Mouse (Mus musculus): ENCODE data around the gene Slc9a3r2.

Gene Slc9a3r2

DNA sequence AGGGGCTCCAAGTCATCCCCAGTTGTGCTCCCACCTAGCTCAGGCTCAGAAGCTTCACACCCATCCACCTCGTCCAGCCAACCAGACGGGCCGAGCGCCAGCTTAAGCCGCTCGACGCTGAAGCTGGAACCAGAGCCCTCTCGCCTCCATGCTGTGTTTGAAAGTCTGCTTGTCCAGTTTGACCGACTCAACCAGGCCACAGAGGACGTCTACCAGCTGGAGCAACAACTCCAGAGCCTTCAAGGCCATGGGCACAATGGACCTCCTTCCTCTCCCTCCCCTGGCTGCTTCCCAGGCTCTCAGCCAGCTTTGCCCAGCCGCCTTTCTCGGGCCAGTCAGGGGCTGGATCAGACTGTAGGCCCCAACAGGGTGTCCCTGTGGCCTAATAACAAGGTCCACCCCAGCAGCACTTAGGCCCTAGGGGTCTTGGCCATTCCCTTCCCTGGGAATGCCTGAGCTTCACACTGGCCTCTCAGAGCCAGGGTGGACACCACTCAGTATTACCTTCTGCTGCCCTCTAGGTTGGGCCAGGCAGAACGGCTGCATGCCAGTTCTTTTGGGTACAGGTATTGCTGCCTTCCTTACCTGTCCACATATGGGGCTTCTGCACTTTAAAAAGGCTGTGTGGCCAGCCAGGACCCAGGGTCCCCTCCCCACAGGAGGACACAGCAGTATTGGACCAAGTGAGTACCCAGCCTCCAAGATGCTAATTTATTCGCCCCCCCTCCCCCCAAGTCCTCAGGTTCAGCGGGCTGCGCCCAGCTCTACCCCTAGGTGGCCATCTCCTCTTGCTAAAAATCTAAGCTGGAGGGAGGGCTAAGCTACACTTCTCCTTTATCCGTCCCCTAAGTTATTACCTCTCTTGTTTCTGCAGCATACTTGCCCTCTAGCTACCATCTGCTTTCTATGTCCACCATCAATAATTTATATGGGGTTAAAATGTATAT, 54.7 kb downstream of the Slc9a3r2 start:
- DNase-seq (ENCODE audit: low read depth, low spot score), result no peak

DNA sequence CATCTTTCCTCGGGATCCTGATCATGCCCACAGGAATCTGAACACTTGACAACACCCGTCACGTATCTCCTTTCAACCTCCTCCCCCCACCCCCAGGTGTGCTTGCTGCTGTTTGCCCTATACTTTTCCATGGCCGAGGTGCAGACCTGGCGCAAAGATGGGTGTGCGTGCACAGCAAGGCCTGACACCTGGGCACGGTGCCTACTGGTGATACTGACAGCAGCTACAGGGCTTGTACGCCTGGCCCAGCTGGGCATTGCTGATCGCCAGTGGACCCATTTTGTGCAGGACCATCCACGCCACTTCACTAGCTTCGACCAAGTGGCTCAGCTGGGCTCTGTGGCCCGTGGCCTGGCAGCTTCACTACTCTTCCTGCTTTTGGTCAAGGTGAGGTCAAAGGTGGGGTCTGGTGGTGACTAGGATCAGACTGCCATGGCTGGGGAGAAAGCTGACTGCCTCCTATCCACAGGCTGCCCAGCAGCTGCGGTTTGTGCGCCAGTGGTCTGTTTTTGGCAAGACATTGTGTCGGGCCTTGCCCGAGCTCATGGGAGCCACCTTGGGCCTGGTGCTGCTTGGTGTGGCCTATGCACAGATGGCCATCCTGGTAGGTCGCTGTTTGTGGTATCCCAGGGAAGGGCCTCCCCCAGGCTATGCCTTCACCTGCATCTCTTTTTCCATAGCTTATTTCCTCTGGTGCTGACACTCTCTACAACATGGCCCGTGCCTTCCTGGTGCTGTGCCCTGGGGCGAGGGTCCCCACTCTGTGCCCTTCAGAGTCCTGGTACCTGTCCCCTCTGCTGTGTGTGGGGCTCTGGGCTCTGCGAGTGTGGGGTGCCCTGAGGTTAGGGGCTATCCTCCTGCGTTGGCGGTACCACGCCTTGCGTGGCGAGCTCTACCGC, 55.9 kb downstream of the Slc9a3r2 start:
- no peak for DNase-seq (ENCODE audit: low read depth, low spot score)

DNA sequence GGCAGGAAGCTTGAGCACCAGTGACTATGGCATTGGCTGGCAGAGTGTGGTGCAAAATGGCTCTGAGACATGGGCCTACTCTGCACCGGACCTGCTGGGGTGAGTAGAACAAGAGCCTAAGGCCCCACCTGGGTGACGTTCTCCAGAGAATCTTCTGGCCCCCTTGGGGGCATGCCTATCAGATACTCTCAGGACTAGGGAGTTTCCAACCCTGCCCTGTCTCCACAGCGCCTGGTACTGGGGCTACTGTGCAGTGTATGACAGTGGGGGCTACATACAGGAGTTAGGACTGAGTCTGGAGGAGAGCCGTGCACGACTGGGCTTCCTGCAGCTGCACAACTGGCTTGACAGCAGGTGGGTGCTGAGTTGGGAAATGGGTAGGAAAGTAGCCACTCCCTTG, 56.9 kb downstream of the Slc9a3r2 start:
- no peak for DNase-seq (ENCODE audit: low read depth, low spot score)

DNA sequence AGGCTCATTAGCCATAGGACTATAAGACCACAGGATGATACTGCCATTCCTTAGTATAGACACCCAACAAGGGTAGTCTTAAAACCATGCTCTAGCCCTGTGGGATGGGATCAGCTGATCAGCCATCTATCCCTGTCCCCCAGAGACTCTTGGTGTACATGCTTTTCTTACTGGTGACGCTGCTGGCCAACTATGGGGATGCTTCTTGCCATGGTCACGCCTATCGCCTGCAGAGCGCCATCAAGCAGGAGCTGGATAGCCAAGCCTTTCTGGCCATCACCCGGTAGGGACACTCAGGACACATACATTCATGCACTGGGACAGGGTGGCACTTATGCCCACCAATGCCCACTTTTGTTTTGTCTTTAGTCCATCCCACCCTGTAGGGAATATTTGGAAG, 58.4 kb downstream of the Slc9a3r2 start:
- DNase-seq (ENCODE audit: low read depth, low spot score), result no peak

DNA sequence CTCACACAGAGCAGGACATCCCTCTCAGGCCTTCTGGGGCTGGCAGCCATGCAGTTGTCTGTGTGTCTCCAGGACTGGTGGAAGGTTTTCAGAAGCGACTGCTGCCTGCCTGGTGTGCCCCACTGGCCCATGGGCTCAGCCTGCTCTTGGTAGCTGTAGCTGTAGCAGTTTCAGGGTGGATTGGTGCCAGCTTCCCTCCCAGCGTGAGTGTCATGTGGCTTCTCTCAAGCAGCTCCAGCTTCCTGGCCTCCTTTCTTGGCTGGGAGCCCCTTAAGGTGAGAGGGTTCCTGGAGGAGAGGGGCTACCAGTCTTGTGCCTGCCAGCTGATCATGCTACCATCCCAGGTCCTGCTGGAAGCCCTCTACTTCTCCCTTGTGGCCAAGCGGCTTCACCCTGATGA, 59.2 kb downstream of the Slc9a3r2 start:
- DNase-seq (ENCODE audit: low read depth, low spot score), result no peak

Data from WW6 (cell line).